In the genomic region with DNA sequence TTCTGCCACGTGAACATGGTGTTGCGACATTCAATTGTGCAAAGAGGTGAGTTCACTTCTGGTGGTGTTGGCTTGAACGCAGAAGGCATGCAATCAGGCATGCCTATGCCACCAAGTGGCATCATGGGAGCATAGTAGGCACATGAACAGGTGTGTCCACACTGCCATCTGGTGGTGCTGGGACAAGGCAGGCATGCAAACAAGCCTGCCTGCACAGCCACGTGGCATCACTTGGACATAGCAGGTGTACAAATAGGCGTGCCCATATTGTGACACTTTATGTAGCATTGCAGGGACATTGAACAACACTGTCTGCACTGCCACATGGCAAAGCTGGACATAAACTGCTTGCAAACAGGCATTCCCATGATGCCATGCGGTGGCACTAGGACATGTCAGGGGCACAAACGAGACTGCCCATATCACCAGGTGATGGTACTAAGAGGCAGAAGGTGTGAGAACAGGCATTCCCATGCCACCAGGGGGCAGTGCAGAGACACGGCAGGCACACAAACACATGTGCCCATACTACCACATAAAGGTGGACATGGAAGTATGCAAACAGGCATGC, we compare ENCODE assay signal across 9 mouse cellular contexts. TPM values are rescaled to one million over a fixed set of nuclear protein-coding genes. Genes with fewer than 3 reads are reported as not detected.
A peak's percentile ranks its signal among the peaks of the same experiment; 100 is the strongest.
DNase-seq lines count a peak whose midpoint lies in the region; ATAC-seq and TF ChIP-seq lines count a peak whose summit lies in the region.
"Had no signal": no experiment of that assay in that cellular context is flagged by ENCODE, and none has a peak within 500 bp of the region (broad histone marks: within the 10 kb centered on the region; RNA-seq: fewer than 3 reads in every experiment).

No protein-coding gene starts in this region.

- TF ChIP-seq CTCF in stomach, postnatal 0 days (IDR thresholded peaks at IDR 0.05; ENCODE audit: low read depth) = peak; percentile 80

- no peaks in the 10 kb centered on the region for H3K4me1 ChIP-seq in neural tube, embryonic 15.5 days
- no peaks in the 10 kb centered on the region for H3K4me1 ChIP-seq in kidney, embryonic 14.5 days (ENCODE audit: control insufficient read depth, insufficient read depth, low read length)
- 0 out of 2 replicates have a peak, but pooled peaks cover 3% of the 10 kb centered on the region for H3K4me1 ChIP-seq in liver, embryonic 13.5 days (replicated peaks)
- no peaks in the 10 kb centered on the region for H3K4me1 ChIP-seq in neural tube, embryonic 12.5 days
- no peaks in the 10 kb centered on the region for H3K4me1 ChIP-seq in stomach, postnatal 0 days (replicated peaks; ENCODE audit: control insufficient read depth, insufficient read depth)

- H3K36me3 ChIP-seq in neural tube, embryonic 15.5 days = no peaks in the 10 kb centered on the region
- no peaks in the 10 kb centered on the region for H3K36me3 ChIP-seq in kidney, embryonic 14.5 days (ENCODE audit: control insufficient read depth, insufficient read depth, low read length)
- H3K36me3 ChIP-seq in liver, embryonic 13.5 days = no peaks in the 10 kb centered on the region
- H3K36me3 ChIP-seq in neural tube, embryonic 12.5 days = no peaks in the 10 kb centered on the region
- H3K36me3 ChIP-seq in stomach, postnatal 0 days (ENCODE audit: control insufficient read depth, insufficient read depth, low read length) = no peaks in the 10 kb centered on the region
- H3K36me3 ChIP-seq: embryonic facial prominence, embryonic 15.5 days had no signal

- no peak for TF ChIP-seq EP300 in stomach, postnatal 0 days (optimal IDR thresholded peaks at IDR 0.05)

- no peak for ATAC-seq in neural tube, embryonic 15.5 days (ENCODE audit: low FRiP score)
- 0 out of 2 replicates have a peak, but pooled peaks have one; percentile 34 for ATAC-seq in kidney, embryonic 14.5 days (ENCODE audit: low FRiP score, low TSS enrichment)
- no peak for ATAC-seq in liver, embryonic 13.5 days (ENCODE audit: low read depth)
- 0 out of 2 replicates have a peak, but pooled peaks have one; percentile 10 for ATAC-seq in neural tube, embryonic 12.5 days (ENCODE audit: low FRiP score, low read depth)
- peak; percentile 48 for ATAC-seq in stomach, postnatal 0 days (ENCODE audit: low FRiP score, low TSS enrichment)

- 67% methylated on average over 8 of the region's 8 CpGs for WGBS in neural tube, embryonic 15.5 days
- 71% methylated on average over 8 of the region's 8 CpGs for WGBS in kidney, embryonic 14.5 days
- WGBS in liver, embryonic 13.5 days (ENCODE audit: insufficient replicate concordance) = 53% methylated on average over 8 of the region's 8 CpGs
- 69% methylated on average over 8 of the region's 8 CpGs for WGBS in neural tube, embryonic 12.5 days
- WGBS in stomach, postnatal 0 days = 52% methylated on average over 8 of the region's 8 CpGs

- no peaks in the 10 kb centered on the region for H3K27me3 ChIP-seq in neural tube, embryonic 15.5 days (replicated peaks)
- H3K27me3 ChIP-seq in kidney, embryonic 14.5 days (ENCODE audit: control insufficient read depth, insufficient read depth, low read length) = no peaks in the 10 kb centered on the region
- H3K27me3 ChIP-seq in liver, embryonic 13.5 days = no peaks in the 10 kb centered on the region
- H3K27me3 ChIP-seq in neural tube, embryonic 12.5 days (replicated peaks) = no peaks in the 10 kb centered on the region
- H3K27me3 ChIP-seq in stomach, postnatal 0 days (ENCODE audit: control insufficient read depth, insufficient read depth, low read length) = no peaks in the 10 kb centered on the region
- H3K27me3 ChIP-seq: embryonic facial prominence, embryonic 15.5 days had no signal

- H3K27ac ChIP-seq in neural tube, embryonic 15.5 days (replicated peaks) = no peak overlapping the region
- no peak overlapping the region for H3K27ac ChIP-seq in kidney, embryonic 14.5 days (ENCODE audit: low read depth, low read length)
- no peak overlapping the region for H3K27ac ChIP-seq in liver, embryonic 13.5 days
- no peak overlapping the region for H3K27ac ChIP-seq in neural tube, embryonic 12.5 days
- no peak overlapping the region for H3K27ac ChIP-seq in stomach, postnatal 0 days (replicated peaks)
- H3K27ac ChIP-seq: embryonic facial prominence, embryonic 15.5 days had no signal

- H3K9me3 ChIP-seq in neural tube, embryonic 15.5 days (replicated peaks) = no peaks in the 10 kb centered on the region
- H3K9me3 ChIP-seq in kidney, embryonic 14.5 days (ENCODE audit: control insufficient read depth, low read length) = no peaks in the 10 kb centered on the region; the same call in 1 of the 2 replicates
- H3K9me3 ChIP-seq in liver, embryonic 13.5 days (replicated peaks) = no peaks in the 10 kb centered on the region
- no peaks in the 10 kb centered on the region for H3K9me3 ChIP-seq in neural tube, embryonic 12.5 days
- no peaks in the 10 kb centered on the region for H3K9me3 ChIP-seq in stomach, postnatal 0 days (ENCODE audit: control insufficient read depth, low read length)
- H3K9me3 ChIP-seq: embryonic facial prominence, embryonic 15.5 days had no signal

- H3K4me2 ChIP-seq in neural tube, embryonic 15.5 days = no peak overlapping the region
- no peak overlapping the region for H3K4me2 ChIP-seq in kidney, embryonic 14.5 days (replicated peaks; ENCODE audit: low read depth, low read length)
- H3K4me2 ChIP-seq in liver, embryonic 13.5 days = no peak overlapping the region
- no peak overlapping the region for H3K4me2 ChIP-seq in neural tube, embryonic 12.5 days (replicated peaks)
- no peak overlapping the region for H3K4me2 ChIP-seq in stomach, postnatal 0 days (replicated peaks; ENCODE audit: low read depth)
- H3K4me2 ChIP-seq: embryonic facial prominence, embryonic 15.5 days had no signal

- H3K4me3 ChIP-seq in neural tube, embryonic 15.5 days (replicated peaks) = no peak overlapping the region
- no peak overlapping the region for H3K4me3 ChIP-seq in kidney, embryonic 14.5 days (ENCODE audit: low read length)
- H3K4me3 ChIP-seq in liver, embryonic 13.5 days (replicated peaks) = no peak overlapping the region
- H3K4me3 ChIP-seq in neural tube, embryonic 12.5 days = no peak overlapping the region
- no peak overlapping the region for H3K4me3 ChIP-seq in stomach, postnatal 0 days (ENCODE audit: low read depth, low read length)
- H3K4me3 ChIP-seq: embryonic facial prominence, embryonic 15.5 days had no signal

- DNase-seq in neural tube, embryonic 10.5 days (ENCODE audit: extremely low spot score, low spot score) = peak; percentile 61
- DNase-seq in cerebellum, adult 11-12 months = peak; percentile 40
- DNase-seq in forelimb bud, embryonic 11.5 days (ENCODE audit: low read depth, low spot score) = peak; percentile 59
- peak; percentile 59 for DNase-seq in liver, embryonic 13.5 days
- DNase-seq in stomach, postnatal 0 days (ENCODE audit: low spot score) = peak; percentile 83

- H3K9ac ChIP-seq in neural tube, embryonic 15.5 days (replicated peaks) = no peak overlapping the region
- H3K9ac ChIP-seq in kidney, embryonic 14.5 days (ENCODE audit: low read depth, low read length) = no peak overlapping the region
- H3K9ac ChIP-seq in liver, embryonic 13.5 days = no peak overlapping the region
- no peak overlapping the region for H3K9ac ChIP-seq in neural tube, embryonic 12.5 days
- no peak overlapping the region for H3K9ac ChIP-seq in stomach, postnatal 0 days (ENCODE audit: low read length)
- H3K9ac ChIP-seq: embryonic facial prominence, embryonic 15.5 days had no signal

RNA-seq across cellular contexts. Expression of a gene that starts 27.8 kb away (rescaled TPM):
- 31.1 and 36.4 TPM in 2 replicates for polyA plus RNA-seq in neural tube, embryonic 15.5 days (2015; fragmentation: Nextera tagmentation; extraction: Ambion mirVana)
- 31.7 and 43.7 TPM in 2 replicates for polyA plus RNA-seq in kidney, embryonic 14.5 days (2014; fragmentation: Nextera tagmentation; extraction: Ambion mirVana)
- 13.9 and 16.9 TPM in 2 replicates for polyA plus RNA-seq in liver, embryonic 13.5 days (2015; fragmentation: Nextera tagmentation; extraction: Ambion mirVana)
- polyA plus RNA-seq in neural tube, embryonic 12.5 days (2016; fragmentation: Nextera tagmentation; extraction: Ambion mirVana) = 39.8 and 42.6 TPM in 2 replicates
- 13.9 and 17.9 TPM in 2 replicates for polyA plus RNA-seq in stomach, postnatal 0 days (2015; fragmentation: Nextera tagmentation; extraction: Ambion mirVana)

Comparison
In these comparisons a context has a peak if more than half of its experiments do, and no peak if none do; other contexts are left out.
1. ATAC-seq: peak in kidney, embryonic 14.5 days (single experiment), neural tube, embryonic 12.5 days (single experiment) and stomach, postnatal 0 days (single experiment); none in neural tube, embryonic 15.5 days (single experiment) and liver, embryonic 13.5 days (single experiment).
2. Peak in every context shown above with its lines, with median percentiles within 50 percentile points of each other: DNase-seq.